Mouse (Mus musculus) hindbrain, embryonic 10.5 days (tissue): ENCODE measurements around the gene Tomm40l. TPM values are rescaled to one million over a fixed set of nuclear protein-coding genes. Genes with fewer than 3 reads are reported as not detected.

Experiments
- DNase-seq: peaks from one replicate; pipeline ENCODE4 v3.0.0-alpha.2; 2017; ENCODE audit warnings: low spot score
- H3K27ac ChIP-seq: fragments of 300-500 bp; sonication (generic); 2 replicates; pipeline ENCODE4 v1.5.1; 2016; ENCODE audit warnings: mild to moderate bottlenecking, moderate library complexity
- H3K27me3 ChIP-seq: fragments of 300-500 bp; sonication (generic); 2 replicates; pipeline ENCODE4 v1.6.1; 2016; ENCODE audit warnings: mild to moderate bottlenecking; ENCODE audit not compliant: poor library complexity, insufficient read depth, severe bottlenecking
- H3K36me3 ChIP-seq: fragments of 300-500 bp; sonication (generic); 2 replicates; pipeline ENCODE4 v1.6.1; 2016; ENCODE audit warnings: mild to moderate bottlenecking, moderate library complexity
- H3K4me1 ChIP-seq: fragments of 300-500 bp; sonication (generic); replicated peaks from 2 replicates; pipeline ENCODE4 v1.6.1; 2016; ENCODE audit warnings: mild to moderate bottlenecking
- H3K4me3 ChIP-seq: fragments of 300-500 bp; sonication (generic); 2 replicates; pipeline ENCODE4 v1.5.1; 2016; ENCODE audit warnings: mild to moderate bottlenecking, moderate library complexity
- H3K9me3 ChIP-seq: fragments of 300-500 bp; sonication (generic); 2 replicates; pipeline ENCODE4 v1.6.1; 2016; ENCODE audit warnings: mild to moderate bottlenecking, moderate library complexity
- WGBS: fragments of 180-500 bp; shearing (Covaris S2); methylation state at CpG from one replicate; pipeline ENCODE4 v1.1.7; 2016; 5-methylcytosine and 5-hydroxymethylcytosine counted together
- polyA plus RNA-seq: library from polyadenylated mRNA; unstranded; fragments of >200 nt; fragmentation: Nextera tagmentation; extraction: Ambion mirVana; gene quantifications from 2 replicates; pipeline ENCODE4 v1.2.1, GENCODE M21; 2016

Gene Tomm40l
- polyA plus RNA-seq, 1 experiment from 2014 or later: 36.2 TPM

DNA sequence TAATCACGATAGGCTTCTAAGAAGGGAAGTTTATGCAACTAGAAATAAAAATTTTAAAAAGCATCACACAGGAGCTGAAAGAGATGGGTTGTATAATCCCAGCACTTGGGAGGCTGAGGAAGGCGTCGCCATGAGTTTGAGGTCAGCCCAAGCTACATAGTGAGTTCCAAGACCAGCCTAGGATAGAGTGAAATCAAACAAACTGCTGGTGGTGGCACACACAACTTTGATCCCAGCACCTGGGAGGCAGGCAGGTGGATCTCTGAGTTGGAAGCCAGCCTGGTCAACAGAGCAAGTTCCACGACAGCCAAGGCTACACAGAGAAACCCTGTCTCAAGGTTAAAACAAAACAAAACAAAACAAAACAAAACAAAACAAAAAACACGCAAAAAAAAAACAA, 10.0 kb upstream of the Tomm40l start:
- Histone ChIP-seq H3K4me1 (peaks cover 15% of the 10 kb centered on the region), H3K27ac (no peak overlapping the region), H3K4me3 (no peak overlapping the region), H3K36me3 (peaks cover 45% of the 10 kb centered on the region), H3K27me3 (no peaks in the 10 kb centered on the region), H3K9me3 (no peaks in the 10 kb centered on the region)
- WGBS: 87% methylated on average over 5 of the region's 5 CpGs
- no peak for DNase-seq

- peaks cover 40% of the 10 kb centered on the region for H3K36me3 ChIP-seq
- no peaks in the 10 kb centered on the region for H3K27me3 ChIP-seq
- H3K4me3 ChIP-seq: no peak overlapping the region
- H3K27ac ChIP-seq: no peak overlapping the region
- WGBS: 75% methylated on average over 4 of the region's 4 CpGs
- DNase-seq: no peak
- H3K9me3 ChIP-seq: no peaks in the 10 kb centered on the region
- peaks cover 15% of the 10 kb centered on the region for H3K4me1 ChIP-seq
Measured at GRCm38 (mm10) chr1:171231844-171232243, 9.5 kb upstream of the Tomm40l start.

- no peak for DNase-seq
- Histone ChIP-seq H3K27ac (peak overlapping the region; percentile 29; the same call in 1 of the 2 replicates), H3K27me3 (0 out of 2 replicates have a peak, but pooled peaks cover under 1% of the 10 kb centered on the region), H3K36me3 (peaks cover 24% of the 10 kb centered on the region), H3K4me3 (no peak overlapping the region), H3K9me3 (no peaks in the 10 kb centered on the region), H3K4me1 (peaks cover 19% of the 10 kb centered on the region)
- 51% methylated on average over 3 of the region's 3 CpGs for WGBS
Measured at GRCm38 (mm10) chr1:171230215-171230614, 7.9 kb upstream of the Tomm40l start.

DNA sequence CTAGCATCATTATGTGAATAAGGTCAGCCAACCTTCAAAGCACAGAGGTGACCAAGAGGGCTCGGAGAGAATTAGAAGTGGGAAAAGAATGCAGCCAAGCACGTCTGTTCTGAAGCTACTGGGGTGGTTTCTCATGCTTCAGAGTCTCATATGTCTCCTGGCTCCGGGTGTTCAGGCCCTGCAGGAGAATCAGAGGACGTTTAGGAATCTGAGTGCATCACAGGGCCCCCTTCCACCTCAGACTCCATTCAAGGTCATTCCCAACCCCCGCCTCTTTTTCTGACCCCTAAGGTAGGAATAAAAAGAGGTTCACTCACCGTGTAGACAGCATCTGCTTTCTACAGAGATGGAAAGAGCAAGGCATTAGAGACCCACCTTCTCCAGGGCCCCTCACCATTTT, 7.4 kb upstream of the Tomm40l start:
- Histone ChIP-seq H3K4me1 (peaks cover 19% of the 10 kb centered on the region), H3K4me3 (no peak overlapping the region), H3K9me3 (no peaks in the 10 kb centered on the region), H3K36me3 (peaks cover 19% of the 10 kb centered on the region), H3K27ac (peak overlapping the region; percentile 29; the same call in 1 of the 2 replicates), H3K27me3 (0 out of 2 replicates have a peak, but pooled peaks cover 3% of the 10 kb centered on the region)
- DNase-seq: no peak
- 57% methylated on average over 6 of the region's 6 CpGs for WGBS

GRCm38 (mm10) chr1:171227879-171228278, 5.6 kb upstream of the Tomm40l start:
- no peak overlapping the region for H3K4me3 ChIP-seq
- DNase-seq: no peak
- H3K27me3 ChIP-seq: 0 out of 2 replicates have a peak, but pooled peaks cover 3% of the 10 kb centered on the region
- H3K27ac ChIP-seq: no peak overlapping the region
- 0 out of 2 replicates have a peak, but pooled peaks cover 3% of the 10 kb centered on the region for H3K36me3 ChIP-seq
- peaks cover 23% of the 10 kb centered on the region for H3K4me1 ChIP-seq
- 96% methylated on average over 1 of the region's 1 CpGs for WGBS
- no peaks in the 10 kb centered on the region for H3K9me3 ChIP-seq

DNA sequence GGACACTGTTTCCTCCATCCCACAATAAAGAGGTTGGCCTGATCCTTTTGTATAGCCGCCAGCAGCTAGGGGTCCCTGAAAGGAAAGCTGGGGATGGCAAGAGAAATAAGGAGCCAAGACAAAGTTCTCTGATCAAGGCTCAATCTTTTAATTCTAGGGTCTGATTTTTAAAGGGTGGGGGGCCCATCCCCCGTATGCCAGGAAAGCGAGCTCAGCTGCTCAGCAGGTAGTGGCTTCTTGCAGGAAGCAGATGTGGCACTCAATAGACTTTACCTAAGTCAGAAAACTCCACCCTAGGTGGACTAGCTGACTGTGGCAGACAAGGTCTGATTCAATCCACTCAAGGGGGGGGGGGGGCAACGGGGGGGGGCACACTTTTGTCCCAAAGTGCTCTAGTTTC, 4.5 kb upstream of the Tomm40l start:
- 43% methylated on average over 4 of the region's 4 CpGs for whole genome bisulfite sequencing
- no peaks in the 10 kb centered on the region for H3K36me3 ChIP-seq
- peaks cover 28% of the 10 kb centered on the region for H3K4me1 ChIP-seq
- no peak overlapping the region for H3K27ac ChIP-seq
- 0 out of 2 replicates have a peak, but pooled peaks cover 3% of the 10 kb centered on the region for H3K27me3 ChIP-seq
- DNase-seq: no peak
- no peak overlapping the region for H3K4me3 ChIP-seq
- H3K9me3 ChIP-seq: no peaks in the 10 kb centered on the region

DNA sequence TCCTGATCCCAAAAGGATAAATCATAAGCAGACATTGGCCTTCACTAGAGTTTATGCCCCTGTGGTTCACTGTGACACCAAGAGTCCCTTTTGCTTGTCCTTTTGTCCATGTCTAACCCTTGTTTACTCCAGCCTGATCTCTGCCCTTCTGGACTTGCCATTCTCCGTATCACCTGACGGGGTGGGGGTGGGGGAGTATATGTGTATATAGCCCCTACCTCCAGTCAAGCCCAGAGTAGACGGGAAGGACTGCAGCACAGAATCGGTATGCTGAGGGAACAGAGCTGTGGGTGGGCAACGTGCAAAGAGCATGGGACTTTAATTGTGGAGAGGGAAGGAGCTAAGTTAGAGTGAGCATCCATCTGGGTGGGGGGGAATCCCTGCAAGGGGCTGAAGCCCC, 2.5 kb upstream of the Tomm40l start, which contains the start of gene Apoa2:
Gene Apoa2, plus strand, starts transcription at position 198 of the 400 bp plus-strand sequence.
- Histone ChIP-seq H3K9me3 (no peaks in the 10 kb centered on the region), H3K36me3 (peaks cover 6% of the 10 kb centered on the region), H3K4me1 (peaks cover 28% of the 10 kb centered on the region), H3K4me3 (no peak within 1 kb of the TSS), H3K27ac (no peak within 1 kb of the TSS), H3K27me3 (0 out of 2 replicates have a peak, but pooled peaks cover 3% of the 10 kb centered on the region)
- no peak for DNase-seq
- WGBS: 81% methylated on average over 5 of the region's 5 CpGs

DNA sequence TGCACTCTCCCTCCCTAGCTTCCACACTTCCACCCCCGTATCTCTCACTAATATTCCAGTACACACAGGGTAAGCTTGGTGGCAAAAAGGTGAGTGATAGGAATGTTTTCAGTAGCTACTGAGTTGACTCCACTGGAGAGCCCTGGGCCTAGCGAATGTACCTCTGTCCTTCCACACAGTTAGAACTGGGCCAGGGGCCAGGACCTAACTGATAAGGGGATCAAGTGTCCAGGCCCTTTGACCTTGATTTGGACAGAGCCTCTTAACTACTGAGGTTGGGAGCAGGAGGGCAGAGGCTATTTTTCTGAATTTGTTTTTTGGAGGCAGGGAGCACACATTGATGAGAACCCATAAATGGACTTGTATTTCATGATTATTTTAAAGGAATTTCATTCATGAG, 1.5 kb upstream of the Tomm40l start:
- 88% methylated on average over 2 of the region's 2 CpGs for WGBS
- Histone ChIP-seq H3K27me3 (0 out of 2 replicates have a peak, but pooled peaks cover 3% of the 10 kb centered on the region), H3K27ac (no peak overlapping the region), H3K4me3 (no peak overlapping the region), H3K36me3 (peaks cover 17% of the 10 kb centered on the region), H3K9me3 (no peaks in the 10 kb centered on the region), H3K4me1 (peaks cover 25% of the 10 kb centered on the region)
- DNase-seq: no peak

- WGBS: 82% methylated on average over 6 of the region's 6 CpGs
- Histone ChIP-seq H3K9me3 (no peaks in the 10 kb centered on the region), H3K4me1 (peaks cover 25% of the 10 kb centered on the region), H3K4me3 (peak overlapping the region; percentile 71), H3K27me3 (0 out of 2 replicates have a peak, but pooled peaks cover 3% of the 10 kb centered on the region), H3K27ac (peak overlapping the region; percentile 88), H3K36me3 (peaks cover 23% of the 10 kb centered on the region)
- no peak for DNase-seq
Measured at GRCm38 (mm10) chr1:171223168-171223567, 854 bp upstream of the Tomm40l start.

GRCm38 (mm10) chr1:171221281-171222193, 777 bp downstream of the Tomm40l start:
- H3K4me1 ChIP-seq: peaks cover 22% of the 10 kb centered on the region
- H3K27ac ChIP-seq: peak overlapping the region; percentile 88
- peak; percentile 30 for DNase-seq

DNA sequence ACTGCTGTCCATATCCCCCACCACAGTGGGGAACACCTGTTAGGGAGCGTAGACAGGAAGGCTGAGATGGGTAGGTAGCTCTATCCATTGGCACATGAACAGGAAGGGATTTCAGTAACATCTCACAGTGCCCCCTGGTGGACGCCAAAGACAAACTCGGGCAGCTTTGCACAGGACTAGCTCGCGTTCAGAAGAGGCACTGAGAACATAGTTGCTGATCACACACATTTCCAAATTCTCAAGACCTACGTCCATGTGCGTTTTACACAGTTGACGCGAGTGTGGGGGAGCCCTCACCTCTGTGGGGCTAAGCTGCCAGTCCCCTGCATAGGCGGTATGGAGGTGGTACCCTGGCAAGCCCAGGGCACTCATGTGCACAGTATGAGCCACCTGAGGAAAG, 1.4 kb downstream of the Tomm40l start:
- H3K36me3 ChIP-seq: peaks cover 32% of the 10 kb centered on the region
- 6% methylated on average over 10 of the region's 10 CpGs for WGBS
- no peaks in the 10 kb centered on the region for H3K9me3 ChIP-seq
- peak overlapping the region; percentile 40; the same call in 1 of the 2 replicates for H3K27ac ChIP-seq
- peak; percentile 86 for DNase-seq
- 0 out of 2 replicates have a peak, but pooled peaks cover 3% of the 10 kb centered on the region for H3K27me3 ChIP-seq
- H3K4me3 ChIP-seq: peak overlapping the region; percentile 71
- peaks cover 22% of the 10 kb centered on the region for H3K4me1 ChIP-seq

More at GRCm38 (mm10) chr1:171221281-171222193, 777 bp downstream of the Tomm40l start:
- no peaks in the 10 kb centered on the region for H3K9me3 ChIP-seq
- peaks cover 32% of the 10 kb centered on the region for H3K36me3 ChIP-seq
- 0 out of 2 replicates have a peak, but pooled peaks cover 3% of the 10 kb centered on the region for H3K27me3 ChIP-seq
- peak overlapping the region; percentile 71 for H3K4me3 ChIP-seq
- WGBS: 7% methylated on average over 22 of the region's 22 CpGs

DNA sequence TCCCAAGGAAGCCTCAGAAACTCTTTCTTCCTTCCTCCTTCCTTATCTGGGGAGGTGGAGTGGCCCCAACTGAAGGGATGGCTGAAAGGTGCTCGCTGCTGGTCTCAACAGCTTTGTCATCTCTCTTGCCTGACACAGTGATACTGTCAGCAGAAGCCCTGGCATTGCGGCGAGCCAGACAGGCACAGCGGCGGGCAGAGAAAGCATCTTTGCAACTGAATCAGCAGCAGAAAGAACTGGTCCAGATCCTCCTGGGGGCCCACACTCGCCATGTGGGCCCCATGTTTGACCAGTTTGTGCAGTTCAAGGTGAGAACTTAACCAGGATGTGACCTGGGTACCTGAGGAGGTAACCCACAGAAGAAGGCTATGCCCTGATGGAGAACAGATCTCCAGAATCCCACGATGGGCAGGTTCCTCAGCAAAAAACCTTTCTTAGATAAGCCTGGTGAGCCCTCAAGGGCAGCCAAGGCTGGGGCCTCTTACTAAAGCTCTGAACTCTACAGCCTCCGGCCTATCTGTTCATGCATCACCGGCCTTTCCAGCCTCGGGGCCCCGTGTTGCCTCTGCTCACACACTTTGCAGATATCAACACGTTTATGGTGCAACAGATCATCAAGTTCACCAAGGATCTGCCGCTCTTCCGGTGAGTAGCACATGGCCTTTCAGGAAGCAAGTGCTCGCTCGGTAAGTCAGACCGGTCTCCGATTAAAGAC, 5.9 kb downstream of the Tomm40l start:
- H3K4me3 ChIP-seq: no peak overlapping the region
- H3K4me1 ChIP-seq: peaks cover 12% of the 10 kb centered on the region
- peaks cover 2% of the 10 kb centered on the region; the same call in 1 of the 2 replicates for H3K27me3 ChIP-seq
- H3K9me3 ChIP-seq: no peaks in the 10 kb centered on the region
- H3K27ac ChIP-seq: no peak overlapping the region
- no peak for DNase-seq
- H3K36me3 ChIP-seq: peaks cover 32% of the 10 kb centered on the region
- 91% methylated on average over 18 of the region's 18 CpGs for WGBS
